Mouse (Mus musculus) forebrain, postnatal 0 days (tissue): ENCODE data around the gene Aacs. TPM values are rescaled to one million over a fixed set of nuclear protein-coding genes. Genes with fewer than 3 reads are reported as not detected.
A peak's percentile ranks its signal among the peaks of the same experiment; 100 is the strongest.

ENCODE experiments used
- ATAC-seq: fragments of 200-750 bp; cut with Nextera tagmentation; 2 replicates; pipeline ENCODE4 v1.8.0; 2017; ENCODE audit warnings: mild to moderate bottlenecking, moderate library complexity
- DNase-seq: peaks from one replicate; pipeline ENCODE4 v3.0.0-alpha.2; 2015
- H3K27ac ChIP-seq: fragments of 300-500 bp; sonication (generic); 2 replicates; pipeline ENCODE4 v1.5.1; 2014; ENCODE audit warnings: low read depth, mild to moderate bottlenecking, antibody characterized with exemption, low read length, moderate library complexity, mixed read lengths
- H3K27me3 ChIP-seq: fragments of 300-500 bp; sonication (generic); 2 replicates; pipeline ENCODE4 v1.6.1; 2014; ENCODE audit warnings: mild to moderate bottlenecking, low read length, mixed read lengths; ENCODE audit not compliant: insufficient read depth
- H3K36me3 ChIP-seq: fragments of 300-500 bp; sonication (generic); 2 replicates; pipeline ENCODE4 v1.6.1; 2014; ENCODE audit warnings: mild to moderate bottlenecking, moderate library complexity; ENCODE audit not compliant: insufficient read depth
- H3K4me1 ChIP-seq: fragments of 300-500 bp; sonication (generic); 2 replicates; pipeline ENCODE4 v1.6.1; 2014; ENCODE audit warnings: antibody characterized with exemption; ENCODE audit not compliant: insufficient read depth
- H3K4me2 ChIP-seq: fragments of 300-500 bp; sonication (generic); 2 replicates; pipeline ENCODE4 v1.6.1; 2014; ENCODE audit warnings: low read depth, mild to moderate bottlenecking, moderate library complexity
- H3K4me3 ChIP-seq: fragments of 300-500 bp; sonication (generic); 2 replicates; pipeline ENCODE4 v1.5.1; 2014; ENCODE audit warnings: low read depth, low read length, mixed read lengths
- H3K9ac ChIP-seq: fragments of 300-500 bp; sonication (generic); 2 replicates; pipeline ENCODE4 v1.6.1; 2014; ENCODE audit warnings: mild to moderate bottlenecking
- H3K9me3 ChIP-seq: fragments of 300-500 bp; sonication (generic); 2 replicates; pipeline ENCODE4 v1.6.1; 2016; ENCODE audit warnings: low read length
- CTCF ChIP-seq: sonication (generic); IDR thresholded peaks from 2 replicates; pipeline ENCODE4 v1.5.1; 2016; ENCODE audit warnings: antibody characterized with exemption, control low read depth, low read depth
- WGBS: fragments of 180-500 bp; shearing (Covaris S2); extraction: QIAGEN DNeasy Blood & Tissue Kit; methylation state at CpG from one replicate; pipeline ENCODE4 v1.1.7; 2014; 5-methylcytosine and 5-hydroxymethylcytosine counted together
- polyA plus RNA-seq: library from polyadenylated mRNA; unstranded; fragments of >200 nt; fragmentation: Nextera tagmentation; extraction: Ambion mirVana; gene quantifications from 2 replicates; pipeline ENCODE4 v1.2.1, GENCODE M21; 2015
- total RNA-seq: library from RNA; depleted of rRNA; stranded (reverse); fragments of >200 nt; gene quantifications from 2 replicates; pipeline ENCODE4 v1.2.3, GENCODE M21; 2014

The Aacs gene
- total and polyA plus RNA-seq, 2 experiments from 2014 or later = 90.9 to 97.9 TPM

GRCm38 (mm10) chr5:125475030-125475429 is 584 bp upstream of the Aacs start:
- Histone ChIP-seq H3K27ac (peak overlapping the region; percentile 35; the same call in 1 of the 2 replicates), H3K4me2 (peak overlapping the region; percentile 83), H3K4me3 (peak overlapping the region; percentile 66), H3K4me1 (peaks cover 13% of the 10 kb centered on the region), H3K36me3 (no peaks in the 10 kb centered on the region), H3K9me3 (no peaks in the 10 kb centered on the region), H3K9ac (0 out of 2 replicates have a peak overlapping the region, but pooled peaks have one; percentile 75), H3K27me3 (no peaks in the 10 kb centered on the region)
- no peak for DNase-seq
- WGBS = 62% methylated on average over 12 of the region's 12 CpGs
- no peak; the same call in 1 of the 2 replicates for ATAC-seq
- no peak for TF ChIP-seq CTCF

- H3K9ac ChIP-seq = peak overlapping the region; percentile 75
- ATAC-seq (peak; percentile 60), DNase-seq (no peak)
- H3K4me1 ChIP-seq = peaks cover 13% of the 10 kb centered on the region
- TF ChIP-seq CTCF = peak; percentile 53
- H3K4me3 ChIP-seq = peak overlapping the region; percentile 66
- peak overlapping the region; percentile 83 for H3K4me2 ChIP-seq
- H3K9me3 ChIP-seq = no peaks in the 10 kb centered on the region
- no peaks in the 10 kb centered on the region for H3K36me3 ChIP-seq
- peak overlapping the region; percentile 81 for H3K27ac ChIP-seq
- 7% methylated on average over 5 of the region's 5 CpGs for WGBS
- no peaks in the 10 kb centered on the region for H3K27me3 ChIP-seq
These were observed 642 bp downstream of the Aacs start for GRCm38 (mm10) chr5:125476286-125476625.

DNA sequence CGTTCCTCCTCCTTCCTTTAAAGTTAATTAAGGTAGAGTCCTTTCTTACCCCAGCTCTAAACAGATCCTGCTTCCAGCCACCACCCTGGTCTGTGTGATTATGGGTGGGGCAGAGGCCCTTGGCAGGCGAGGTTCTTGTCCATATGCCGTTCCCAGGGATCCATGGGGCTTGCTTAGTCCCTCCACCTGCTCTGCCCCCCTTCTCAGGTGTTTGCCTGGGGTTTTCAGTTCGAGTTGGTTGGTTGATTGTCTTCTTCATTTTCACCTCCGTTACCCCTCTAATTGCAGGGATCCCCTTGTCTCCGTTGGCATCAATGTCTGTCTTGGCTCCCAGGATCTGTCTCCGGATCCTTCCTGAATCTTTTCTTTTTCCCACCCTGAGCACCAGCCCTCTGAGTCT is 1.2 kb downstream of the Aacs start:
- 51% methylated on average over 7 of the region's 7 CpGs for WGBS
- Histone ChIP-seq H3K27ac (no peak overlapping the region), H3K36me3 (no peaks in the 10 kb centered on the region), H3K9ac (peak overlapping the region; percentile 75), H3K4me3 (peak overlapping the region; percentile 66), H3K9me3 (no peaks in the 10 kb centered on the region), H3K4me2 (peak overlapping the region; percentile 83), H3K4me1 (peaks cover 13% of the 10 kb centered on the region), H3K27me3 (no peaks in the 10 kb centered on the region)
- no peak for TF ChIP-seq CTCF
- DNase-seq = no peak
- no peak for ATAC-seq

GRCm38 (mm10) chr5:125477533-125477932 is 1.9 kb downstream of the Aacs start:
- H3K36me3 ChIP-seq = no peaks in the 10 kb centered on the region
- H3K4me1 ChIP-seq = peaks cover 13% of the 10 kb centered on the region
- 67% methylated on average over 7 of the region's 7 CpGs for WGBS
- ATAC-seq = no peak
- no peaks in the 10 kb centered on the region for H3K27me3 ChIP-seq
- H3K4me2 ChIP-seq = peak overlapping the region; percentile 83
- no peak for DNase-seq
- no peak overlapping the region for H3K27ac ChIP-seq
- H3K4me3 ChIP-seq = peak overlapping the region; percentile 66
- H3K9me3 ChIP-seq = no peaks in the 10 kb centered on the region
- 0 out of 2 replicates have a peak overlapping the region, but pooled peaks have one; percentile 75 for H3K9ac ChIP-seq
- no peak for TF ChIP-seq CTCF

DNA sequence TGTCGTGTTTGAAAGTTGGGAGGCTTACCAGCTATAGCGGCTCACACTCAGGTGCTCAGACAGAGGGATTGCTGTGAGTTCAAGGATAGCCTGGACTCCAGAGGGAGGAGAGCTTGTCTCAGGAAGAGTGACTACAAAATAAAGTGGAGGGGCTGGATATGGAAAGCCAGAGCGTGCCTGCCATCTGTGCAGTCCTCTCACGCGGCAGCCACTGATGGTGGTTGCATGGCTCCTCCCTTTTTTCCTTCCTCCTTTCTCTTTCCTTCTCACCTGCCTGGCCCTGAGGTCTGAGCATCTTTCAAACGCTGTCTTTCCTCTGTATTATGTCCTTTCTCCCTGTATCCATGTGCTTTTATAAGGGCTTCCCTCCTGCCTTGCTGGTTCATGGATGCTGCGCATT is 2.4 kb downstream of the Aacs start:
- DNase-seq (no peak), ATAC-seq (no peak)
- Histone ChIP-seq H3K9me3 (no peaks in the 10 kb centered on the region), H3K9ac (no peak overlapping the region), H3K4me3 (peak overlapping the region; percentile 66; the same call in 1 of the 2 replicates), H3K4me2 (peak overlapping the region; percentile 83), H3K36me3 (peaks cover 4% of the 10 kb centered on the region), H3K4me1 (peaks cover 13% of the 10 kb centered on the region), H3K27ac (no peak overlapping the region), H3K27me3 (no peaks in the 10 kb centered on the region)
- no peak for TF ChIP-seq CTCF
- WGBS = 77% methylated on average over 7 of the region's 7 CpGs

GRCm38 (mm10) chr5:125479376-125479775 is 3.8 kb downstream of the Aacs start:
- peaks cover 13% of the 10 kb centered on the region for H3K36me3 ChIP-seq
- DNase-seq (no peak), ATAC-seq (no peak)
- H3K9ac ChIP-seq = no peak overlapping the region
- H3K9me3 ChIP-seq = no peaks in the 10 kb centered on the region
- H3K4me2 ChIP-seq = no peak overlapping the region
- H3K4me1 ChIP-seq = peaks cover 13% of the 10 kb centered on the region
- H3K4me3 ChIP-seq = no peak overlapping the region
- no peaks in the 10 kb centered on the region for H3K27me3 ChIP-seq
- H3K27ac ChIP-seq = no peak overlapping the region
- 95% methylated on average over 3 of the region's 3 CpGs for WGBS
- no peak for TF ChIP-seq CTCF

- no peaks in the 10 kb centered on the region for H3K9me3 ChIP-seq
- TF ChIP-seq CTCF = no peak
- WGBS = 81% methylated on average over 11 of the region's 11 CpGs
- no peak overlapping the region for H3K4me2 ChIP-seq
- H3K4me1 ChIP-seq = peaks cover 13% of the 10 kb centered on the region
- no peak overlapping the region for H3K27ac ChIP-seq
- no peak overlapping the region for H3K9ac ChIP-seq
- ATAC-seq (no peak), DNase-seq (no peak)
- no peaks in the 10 kb centered on the region for H3K27me3 ChIP-seq
- no peak overlapping the region for H3K4me3 ChIP-seq
- peaks cover 24% of the 10 kb centered on the region for H3K36me3 ChIP-seq
These were observed 5.0 kb downstream of the Aacs start for GRCm38 (mm10) chr5:125480434-125481231.
